Mouse (Mus musculus) liver, adult 2 months (tissue): ENCODE results near the gene Slc30a2.

ENCODE experiments used
- CTCF ChIP-seq: fragments of 200-500 bp; IDR thresholded peaks from 2 replicates; pipeline ENCODE4 v1.5.1; 2011; ENCODE audit warnings: low read depth, low read length, control low read depth
- POLR2A ChIP-seq: fragments of 200-500 bp; IDR thresholded peaks from 2 replicates; pipeline ENCODE4 v1.6.1; 2011; ENCODE audit warnings: low read length, control low read depth; ENCODE audit not compliant: insufficient read depth; ENCODE audit errors: extremely low read depth

GRCm38 (mm10) chr4:134397732-134398131, 54.8 kb downstream of the Slc30a2 start:
- TF ChIP-seq CTCF (no peak), POLR2A (no peak)
